Mouse (Mus musculus) hindbrain, embryonic 12.5 days (tissue): Measurements from ENCODE around the gene Klhl8. TPM values are rescaled to one million over a fixed set of nuclear protein-coding genes. Genes with fewer than 3 reads are reported as not detected.

ENCODE experiments used
- ATAC-seq: fragments of 200-750 bp; cut with Nextera tagmentation; 2 replicates; pipeline ENCODE4 v1.8.0; 2017; ENCODE audit warnings: moderate TSS enrichment; ENCODE audit not compliant: low FRiP score
- H3K27ac ChIP-seq: fragments of 300-500 bp; sonication (generic); 2 replicates; pipeline ENCODE4 v1.5.1; 2016; ENCODE audit warnings: mild to moderate bottlenecking
- H3K27me3 ChIP-seq: fragments of 300-500 bp; sonication (generic); 2 replicates; pipeline ENCODE4 v1.6.1; 2016; ENCODE audit warnings: mild to moderate bottlenecking
- H3K36me3 ChIP-seq: fragments of 300-500 bp; sonication (generic); 2 replicates; pipeline ENCODE4 v1.6.1; 2016; ENCODE audit warnings: mild to moderate bottlenecking
- H3K4me1 ChIP-seq: fragments of 300-500 bp; sonication (generic); 2 replicates; pipeline ENCODE4 v1.6.1; 2016
- H3K4me2 ChIP-seq: fragments of 300-500 bp; sonication (generic); replicated peaks from 2 replicates; pipeline ENCODE4 v1.6.1; 2016; ENCODE audit warnings: mild to moderate bottlenecking
- H3K4me3 ChIP-seq: fragments of 300-500 bp; sonication (generic); 2 replicates; pipeline ENCODE4 v1.5.1; 2016; ENCODE audit warnings: mild to moderate bottlenecking
- H3K9ac ChIP-seq: fragments of 300-500 bp; sonication (generic); 2 replicates; pipeline ENCODE4 v1.6.1; 2016; ENCODE audit warnings: mild to moderate bottlenecking, moderate library complexity
- H3K9me3 ChIP-seq: fragments of 300-500 bp; sonication (generic); replicated peaks from 2 replicates; pipeline ENCODE4 v1.6.1; 2016; ENCODE audit warnings: mild to moderate bottlenecking
- WGBS: fragments of 180-500 bp; shearing (Covaris S2); methylation state at CpG from one replicate; pipeline ENCODE4 v1.1.7; 2016; 5-methylcytosine and 5-hydroxymethylcytosine counted together
- polyA plus RNA-seq: library from polyadenylated mRNA; unstranded; fragments of >200 nt; fragmentation: Nextera tagmentation; extraction: Ambion mirVana; gene quantifications from 2 replicates; pipeline ENCODE4 v1.2.1, GENCODE M21; 2016

Gene Klhl8
- polyA plus RNA-seq, 1 experiment from 2014 or later, result 20.3 TPM

DNA sequence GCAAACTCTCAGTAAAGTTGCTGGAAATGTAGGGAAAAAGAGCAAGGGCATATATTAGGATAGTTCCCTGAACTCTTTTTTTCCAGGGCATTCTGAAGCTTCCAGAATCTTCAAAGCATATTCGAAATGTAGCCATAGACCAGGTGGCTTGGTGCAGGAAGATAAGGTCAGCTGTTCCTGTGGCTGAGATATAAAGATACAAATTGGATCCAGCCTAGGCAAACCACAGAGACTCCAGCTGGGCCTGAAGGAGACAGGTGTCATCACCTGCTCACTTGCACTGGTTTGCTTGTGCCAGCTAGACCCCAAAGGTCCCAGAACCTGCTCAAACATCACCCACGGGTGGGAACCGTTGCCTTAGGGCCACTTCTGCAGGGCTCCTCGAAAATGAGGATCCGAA is 496 bp upstream of the Klhl8 start:
- Histone ChIP-seq H3K9me3 (no peaks in the 10 kb centered on the region), H3K4me2 (0 out of 2 replicates have a peak overlapping the region, but pooled peaks have one; percentile 19), H3K4me1 (0 out of 2 replicates have a peak, but pooled peaks cover 3% of the 10 kb centered on the region), H3K4me3 (no peak overlapping the region; the same call in 1 of the 2 replicates), H3K9ac (no peak overlapping the region), H3K27ac (no peak overlapping the region), H3K27me3 (no peaks in the 10 kb centered on the region; the same call in none of the 2 replicates), H3K36me3 (no peaks in the 10 kb centered on the region)
- peak; percentile 9; the same call in 1 of the 2 replicates for ATAC-seq
- 76% methylated on average over 5 of the region's 5 CpGs for WGBS

DNA sequence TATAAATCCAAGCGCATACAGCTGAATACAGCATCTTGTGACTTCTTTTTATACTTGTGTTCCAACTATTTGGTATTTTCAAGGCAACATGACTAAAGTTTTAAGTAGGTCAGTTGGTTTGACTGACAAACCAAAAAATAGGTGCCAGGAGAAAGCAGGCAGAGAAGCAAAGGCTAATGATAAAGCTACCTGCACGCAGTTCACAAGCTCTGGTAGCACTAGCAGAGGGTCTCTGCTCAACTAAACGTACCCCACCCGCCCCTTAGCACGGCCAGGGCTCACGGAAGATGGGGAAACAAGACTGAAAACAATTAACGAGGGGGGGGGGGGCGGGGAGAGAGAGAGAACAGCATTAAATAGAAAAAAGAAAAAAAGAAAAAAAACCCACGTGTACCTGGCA is 903 bp downstream of the Klhl8 start:
- H3K9me3 ChIP-seq, result no peaks in the 10 kb centered on the region
- ATAC-seq, result no peak
- H3K27me3 ChIP-seq, result no peaks in the 10 kb centered on the region; the same call in none of the 2 replicates
- peak overlapping the region; percentile 85 for H3K4me3 ChIP-seq
- peak overlapping the region; percentile 64 for H3K4me2 ChIP-seq
- no peaks in the 10 kb centered on the region for H3K36me3 ChIP-seq
- H3K27ac ChIP-seq, result no peak overlapping the region
- H3K9ac ChIP-seq, result peak overlapping the region; percentile 90
- 0 out of 2 replicates have a peak, but pooled peaks cover 3% of the 10 kb centered on the region for H3K4me1 ChIP-seq
- WGBS, result 15% methylated on average over 8 of the region's 9 CpGs

DNA sequence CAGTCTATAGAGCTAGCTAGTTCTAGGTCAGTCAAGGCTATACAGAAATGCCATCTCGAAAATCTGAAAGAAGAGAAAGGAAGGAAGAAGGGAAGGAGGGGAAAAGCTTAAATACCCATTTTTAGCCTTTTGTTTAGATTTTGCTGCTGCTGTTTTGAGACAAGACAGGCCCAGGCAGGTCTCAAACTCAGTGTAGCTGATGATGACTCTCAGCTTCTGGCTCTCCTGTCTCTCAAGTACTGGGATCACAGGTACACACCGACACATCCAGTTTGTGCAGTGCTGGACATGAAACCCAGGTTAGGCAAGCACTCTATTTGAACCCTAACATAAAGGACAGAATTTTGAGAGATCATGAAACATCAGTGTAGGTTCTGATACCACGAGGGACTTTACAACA is 1.6 kb downstream of the Klhl8 start:
- Histone ChIP-seq H3K9me3 (no peaks in the 10 kb centered on the region), H3K27me3 (no peaks in the 10 kb centered on the region; the same call in none of the 2 replicates), H3K9ac (no peak overlapping the region), H3K27ac (no peak overlapping the region), H3K36me3 (no peaks in the 10 kb centered on the region), H3K4me1 (0 out of 2 replicates have a peak, but pooled peaks cover 3% of the 10 kb centered on the region), H3K4me3 (no peak overlapping the region), H3K4me2 (no peak overlapping the region)
- 75% methylated on average over 3 of the region's 3 CpGs for WGBS
- no peak for ATAC-seq

DNA sequence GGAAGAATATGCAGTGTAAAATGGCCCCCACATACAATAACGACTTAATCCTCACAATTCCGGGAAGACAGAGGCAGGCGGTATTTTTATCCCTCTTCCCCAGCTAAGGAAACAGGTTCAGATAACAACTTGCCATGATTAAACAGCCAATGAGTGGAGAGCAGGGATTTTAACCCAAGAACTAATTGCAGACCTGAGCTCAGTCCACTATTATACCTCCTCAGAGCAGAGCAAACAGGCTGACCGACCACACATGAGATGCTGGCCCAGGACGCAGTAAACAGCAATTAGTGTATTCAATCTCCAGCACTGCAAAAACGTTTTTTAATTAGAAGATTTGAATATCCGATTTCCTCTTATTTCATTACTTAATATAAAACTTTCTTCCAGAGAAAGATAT is 2.2 kb downstream of the Klhl8 start:
- Histone ChIP-seq H3K9me3 (no peaks in the 10 kb centered on the region), H3K27me3 (no peaks in the 10 kb centered on the region; the same call in none of the 2 replicates), H3K4me3 (no peak overlapping the region), H3K36me3 (no peaks in the 10 kb centered on the region), H3K9ac (no peak overlapping the region), H3K27ac (no peak overlapping the region), H3K4me1 (0 out of 2 replicates have a peak, but pooled peaks cover 3% of the 10 kb centered on the region), H3K4me2 (no peak overlapping the region)
- ATAC-seq, result no peak
- 76% methylated on average over 7 of the region's 7 CpGs for WGBS

DNA sequence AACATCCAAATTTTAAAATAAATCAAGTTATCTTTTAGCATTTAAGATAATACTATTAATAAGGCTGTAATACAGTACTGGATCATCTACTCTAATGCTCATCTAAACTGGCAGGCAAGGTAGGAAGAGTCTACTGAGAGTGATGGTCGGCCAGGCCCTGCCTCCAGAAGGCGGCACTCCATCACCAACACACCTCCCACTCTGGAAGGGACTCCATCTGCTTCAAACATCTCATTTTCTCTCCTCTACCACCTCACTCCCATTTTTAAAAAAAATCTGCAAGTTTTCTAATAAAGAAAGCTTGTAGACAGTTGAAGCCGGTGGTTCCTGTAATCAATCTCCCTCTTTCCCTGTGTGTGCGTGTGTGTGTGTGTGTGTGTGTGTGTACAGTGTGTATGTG is 3.2 kb downstream of the Klhl8 start:
- 82% methylated on average over 4 of the region's 4 CpGs for WGBS

DNA sequence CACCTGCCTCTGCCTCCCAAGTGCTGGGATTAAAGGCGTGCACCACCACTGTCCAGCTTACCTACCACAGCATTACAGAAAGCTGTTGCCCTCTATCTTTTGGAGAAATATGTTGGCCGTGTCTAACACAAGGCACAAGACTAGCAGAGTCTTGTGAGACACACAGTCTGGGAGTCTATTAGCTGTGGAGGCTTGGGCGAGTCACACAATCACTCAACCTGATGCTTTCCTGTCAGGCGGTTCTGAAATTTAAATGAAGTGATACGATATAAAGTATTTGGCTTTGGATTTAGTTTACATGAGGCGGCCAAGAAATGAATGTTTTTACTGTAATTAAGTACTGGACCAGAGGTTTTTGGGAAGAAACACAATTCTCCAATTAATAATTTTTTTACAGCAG is 4.9 kb downstream of the Klhl8 start:
- H3K4me1 ChIP-seq, result 0 out of 2 replicates have a peak, but pooled peaks cover 3% of the 10 kb centered on the region
- no peaks in the 10 kb centered on the region for H3K9me3 ChIP-seq
- H3K4me2 ChIP-seq, result no peak overlapping the region
- no peak overlapping the region for H3K27ac ChIP-seq
- WGBS, result 90% methylated on average over 6 of the region's 6 CpGs
- no peak for ATAC-seq
- H3K9ac ChIP-seq, result no peak overlapping the region
- no peaks in the 10 kb centered on the region; the same call in 1 of the 2 replicates for H3K27me3 ChIP-seq
- no peaks in the 10 kb centered on the region for H3K36me3 ChIP-seq
- no peak overlapping the region for H3K4me3 ChIP-seq

More for the DNA sequence above, 3.2 kb downstream of the Klhl8 start:
- no peak for ATAC-seq
- no peak overlapping the region for H3K4me2 ChIP-seq
- no peak overlapping the region for H3K27ac ChIP-seq
- H3K4me3 ChIP-seq, result no peak overlapping the region
- H3K36me3 ChIP-seq, result no peaks in the 10 kb centered on the region
- no peaks in the 10 kb centered on the region; the same call in none of the 2 replicates for H3K27me3 ChIP-seq
- no peaks in the 10 kb centered on the region for H3K9me3 ChIP-seq
- H3K4me1 ChIP-seq, result 0 out of 2 replicates have a peak, but pooled peaks cover 3% of the 10 kb centered on the region
- H3K9ac ChIP-seq, result no peak overlapping the region

DNA sequence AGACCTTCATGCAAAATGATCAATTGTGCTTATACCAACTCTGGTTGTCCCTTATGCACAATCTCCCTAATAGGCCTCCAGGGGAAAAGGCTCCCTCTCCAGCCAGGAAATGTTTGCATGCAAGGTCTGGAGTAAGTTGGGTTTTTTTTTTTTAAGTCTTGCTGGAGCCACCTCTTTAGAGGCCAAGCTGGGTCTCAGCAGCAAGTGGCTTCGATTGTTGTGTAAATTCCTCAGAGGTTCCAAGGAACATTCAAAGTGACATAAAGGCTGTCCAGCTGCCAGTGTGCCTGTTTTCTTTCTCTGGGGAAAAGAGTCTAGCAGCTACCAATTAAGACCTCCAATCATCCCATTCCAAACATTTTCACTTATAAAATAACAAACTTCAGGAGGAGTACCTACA is 12.7 kb downstream of the Klhl8 start:
- 7% methylated on average over 1 of the region's 1 CpGs for whole genome bisulfite sequencing
- no peak for ATAC-seq
- no peak overlapping the region; the same call in 1 of the 2 replicates for H3K27ac ChIP-seq

DNA sequence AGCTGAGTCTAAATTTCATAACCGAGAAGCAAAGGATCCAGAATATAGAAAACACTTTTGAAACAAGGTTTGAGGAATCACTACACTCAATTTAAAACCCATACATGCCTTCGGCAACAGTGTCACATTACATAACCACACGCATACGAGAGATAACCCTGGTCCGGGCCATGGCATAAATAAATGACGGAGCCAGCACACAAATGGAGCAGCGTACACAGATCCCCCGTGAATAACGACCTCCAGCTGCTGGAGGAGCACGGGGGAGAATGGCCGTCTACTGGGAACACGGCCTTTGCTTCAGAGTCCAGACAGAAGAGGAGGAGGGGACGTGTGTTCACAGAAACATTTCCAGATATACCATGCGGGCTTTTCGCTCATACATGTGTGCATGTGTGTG is 21.3 kb downstream of the Klhl8 start:
- Histone ChIP-seq H3K4me2 (no peak overlapping the region), H3K9ac (no peak overlapping the region), H3K36me3 (no peaks in the 10 kb centered on the region; the same call in 1 of the 2 replicates), H3K4me3 (no peak overlapping the region), H3K4me1 (0 out of 2 replicates have a peak, but pooled peaks cover 3% of the 10 kb centered on the region), H3K27ac (no peak overlapping the region), H3K9me3 (no peaks in the 10 kb centered on the region), H3K27me3 (no peaks in the 10 kb centered on the region)
- ATAC-seq, result no peak
- WGBS, result 67% methylated on average over 15 of the region's 15 CpGs

More for the DNA sequence above, 12.7 kb downstream of the Klhl8 start:
- H3K4me2 ChIP-seq, result no peak overlapping the region
- no peaks in the 10 kb centered on the region for H3K9me3 ChIP-seq
- no peaks in the 10 kb centered on the region for H3K27me3 ChIP-seq
- no peak overlapping the region for H3K4me3 ChIP-seq
- H3K4me1 ChIP-seq, result no peaks in the 10 kb centered on the region
- H3K36me3 ChIP-seq, result no peaks in the 10 kb centered on the region
- no peak overlapping the region for H3K9ac ChIP-seq

DNA sequence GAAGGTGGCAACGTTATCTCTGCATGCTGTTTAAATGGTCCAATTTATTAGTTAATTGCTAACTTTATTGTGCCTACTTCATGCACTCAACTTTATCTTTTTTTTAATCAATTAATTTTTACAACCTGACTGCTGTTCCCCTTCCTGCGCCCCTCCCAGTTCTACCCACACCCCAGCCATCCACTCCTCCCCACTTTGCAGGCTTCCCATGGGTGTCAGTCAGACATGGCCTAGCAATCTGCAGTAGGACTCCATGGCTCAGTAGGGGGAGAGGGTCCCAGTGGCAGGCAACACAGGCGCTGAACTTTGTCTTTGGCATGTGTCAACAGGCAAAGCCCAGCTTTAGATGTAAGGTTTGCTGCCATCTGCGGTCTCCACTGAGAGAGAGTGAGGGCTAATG is 47.3 kb downstream of the Klhl8 start:
- no peaks in the 10 kb centered on the region for H3K27me3 ChIP-seq
- 97% methylated on average over 4 of the region's 4 CpGs for WGBS
- ATAC-seq, result no peak
- H3K4me1 ChIP-seq, result no peaks in the 10 kb centered on the region
- no peak overlapping the region for H3K4me3 ChIP-seq
- H3K4me2 ChIP-seq, result no peak overlapping the region
- H3K36me3 ChIP-seq, result peaks cover 20% of the 10 kb centered on the region
- no peaks in the 10 kb centered on the region for H3K9me3 ChIP-seq
- H3K27ac ChIP-seq, result no peak overlapping the region
- no peak overlapping the region for H3K9ac ChIP-seq

DNA sequence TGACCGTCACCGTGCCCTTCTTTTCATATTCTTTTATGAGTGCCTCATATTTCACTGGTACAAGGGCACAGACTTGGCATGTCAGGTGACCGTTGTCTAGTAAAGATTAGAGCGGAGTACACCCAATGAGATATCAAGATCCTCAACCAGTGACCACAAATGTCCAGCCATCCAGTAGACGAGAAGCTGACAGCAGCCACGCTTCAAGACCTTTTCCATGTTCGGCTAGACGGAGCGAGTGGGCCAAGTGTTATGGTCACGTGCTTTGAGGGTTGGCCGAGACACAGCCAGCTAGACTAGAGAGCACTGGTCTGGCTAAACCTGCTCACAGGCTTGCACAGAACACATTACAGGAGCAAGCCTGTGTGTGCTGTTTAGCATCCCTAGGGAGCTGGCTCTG is 50.4 kb downstream of the Klhl8 start:
- WGBS, result 93% methylated on average over 11 of the region's 11 CpGs
- H3K9me3 ChIP-seq, result no peaks in the 10 kb centered on the region
- peaks cover 16% of the 10 kb centered on the region for H3K36me3 ChIP-seq
- no peaks in the 10 kb centered on the region for H3K27me3 ChIP-seq
- H3K4me1 ChIP-seq, result no peaks in the 10 kb centered on the region
- no peak overlapping the region for H3K27ac ChIP-seq
- no peak overlapping the region for H3K4me2 ChIP-seq
- H3K9ac ChIP-seq, result no peak overlapping the region
- ATAC-seq, result no peak
- H3K4me3 ChIP-seq, result no peak overlapping the region

DNA sequence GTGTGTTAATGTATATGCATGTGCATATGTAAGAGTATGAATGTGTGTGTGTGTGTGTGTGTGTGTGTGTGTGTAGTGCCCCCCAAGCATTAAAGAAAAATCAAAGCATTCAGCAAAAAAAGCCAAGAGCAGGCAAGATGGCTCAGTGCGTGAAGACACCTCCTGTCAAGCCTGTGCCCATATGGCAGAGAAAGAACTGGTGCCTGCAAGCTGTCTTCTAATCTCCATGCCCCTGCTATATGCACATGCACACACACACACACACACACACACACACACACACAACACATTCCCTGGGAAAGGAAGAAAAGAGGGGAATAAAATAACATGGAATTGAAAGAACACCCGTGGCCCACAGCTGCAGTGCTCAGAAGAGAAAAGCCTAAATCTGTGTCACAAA is 53.9 kb downstream of the Klhl8 start:
- Histone ChIP-seq H3K4me2 (no peak overlapping the region), H3K27ac (no peak overlapping the region), H3K4me3 (no peak overlapping the region), H3K4me1 (peaks cover 7% of the 10 kb centered on the region; the same call in 1 of the 2 replicates), H3K9ac (no peak overlapping the region), H3K27me3 (no peaks in the 10 kb centered on the region), H3K9me3 (no peaks in the 10 kb centered on the region), H3K36me3 (peaks cover 5% of the 10 kb centered on the region; the same call in 1 of the 2 replicates)
- no peak for ATAC-seq
- 78% methylated on average over 2 of the region's 2 CpGs for WGBS

DNA sequence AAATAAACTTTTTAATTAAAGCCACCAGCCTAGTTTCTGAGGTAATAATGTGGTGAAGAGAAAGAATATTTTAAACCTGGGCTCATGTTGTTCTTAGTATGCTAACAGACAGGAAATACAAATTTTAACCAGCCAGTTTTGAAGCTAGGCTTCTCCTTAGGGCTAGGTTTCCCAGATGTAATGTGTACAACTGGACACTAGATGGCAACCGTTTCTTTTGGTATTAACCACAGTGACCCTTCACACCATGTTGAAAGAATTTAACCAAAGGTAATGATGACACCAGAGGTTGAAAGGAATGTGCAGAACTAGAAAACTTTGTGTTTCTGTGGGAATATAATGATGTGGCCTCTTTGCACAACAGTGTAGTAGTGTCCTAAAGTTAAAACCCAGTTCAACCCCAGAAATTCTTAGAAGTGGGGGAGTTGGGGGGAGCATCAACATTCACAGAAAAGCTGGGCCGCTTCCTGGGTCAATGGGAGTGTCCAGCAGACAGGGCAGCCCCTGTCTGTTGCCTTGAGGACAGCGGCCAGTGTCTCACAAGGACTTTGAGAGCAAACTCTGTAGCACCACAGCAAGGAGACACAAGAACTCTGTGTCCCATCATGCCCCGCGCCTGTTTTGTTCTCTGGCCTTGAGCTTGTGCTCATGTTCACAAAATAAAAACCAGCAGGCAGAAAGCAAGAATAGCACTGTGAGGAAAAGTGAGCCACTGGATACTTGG is 54.6 kb downstream of the Klhl8 start:
- H3K4me2 ChIP-seq, result no peak overlapping the region
- 67% methylated on average over 5 of the region's 5 CpGs for WGBS
- no peak overlapping the region for H3K9ac ChIP-seq
- H3K36me3 ChIP-seq, result peaks cover 6% of the 10 kb centered on the region; the same call in 1 of the 2 replicates
- no peaks in the 10 kb centered on the region for H3K9me3 ChIP-seq
- H3K4me1 ChIP-seq, result peaks cover 7% of the 10 kb centered on the region; the same call in 1 of the 2 replicates
- no peak overlapping the region for H3K4me3 ChIP-seq
- no peaks in the 10 kb centered on the region for H3K27me3 ChIP-seq
- ATAC-seq, result peak; percentile 68
- H3K27ac ChIP-seq, result no peak overlapping the region
